Mouse (Mus musculus): ENCODE results near the gene Mepce.

- TF ChIP-seq CTCF (IDR thresholded peaks at IDR 0.05; ENCODE audit: low read depth) (no peak), EP300 (IDR thresholded peaks at IDR 0.05; ENCODE audit: low read depth) (no peak)
These were observed 39.2 kb downstream of the Mepce start for GRCm38 (mm10) chr5:137748130-137748770.
